Mouse (Mus musculus): ENCODE measurements around the gene Chit1.

GRCm38 (mm10) chr1:134062411-134063085 is 48.5 kb upstream of the Chit1 start:
- TF ChIP-seq CTCF (IDR thresholded peaks at IDR 0.05; ENCODE audit: extremely low read depth, insufficient read length, insufficient replicate concordance, low read depth, low read length) (no peak), POLR2A (IDR thresholded peaks at IDR 0.05; ENCODE audit: low read depth, low read length) (no peak)
